Mouse (Mus musculus) liver, adult 2 months (tissue): ENCODE data around the gene Gnpda2.

Experiments
- CTCF ChIP-seq: fragments of 200-500 bp; IDR thresholded peaks from 2 replicates; pipeline ENCODE4 v1.5.1; 2011; ENCODE audit warnings: low read depth, low read length, control low read depth
- POLR2A ChIP-seq: fragments of 200-500 bp; IDR thresholded peaks from 2 replicates; pipeline ENCODE4 v1.6.1; 2011; ENCODE audit warnings: low read length, control low read depth; ENCODE audit not compliant: insufficient read depth; ENCODE audit errors: extremely low read depth

DNA sequence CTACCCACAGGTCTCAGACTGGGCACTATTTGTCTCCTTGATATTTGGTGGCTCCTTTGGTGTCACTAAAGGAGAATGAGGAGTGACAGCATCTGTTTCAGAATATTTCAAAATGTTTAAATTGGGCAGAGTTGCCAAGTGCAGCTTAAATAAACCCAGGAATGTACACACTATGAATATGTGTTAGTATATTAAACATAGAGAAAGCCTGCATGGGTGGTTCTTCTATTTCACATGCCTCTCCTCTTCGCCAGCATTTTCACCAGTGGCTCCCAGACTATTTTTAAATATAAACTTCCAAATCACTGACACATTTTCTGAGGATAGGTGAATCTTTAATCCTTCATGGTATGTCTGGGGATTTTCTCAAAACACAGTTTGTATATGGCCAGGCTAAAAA, 28.8 kb upstream of the Gnpda2 start:
- TF ChIP-seq CTCF = no peak
- no peak for TF ChIP-seq POLR2A
